Mouse (Mus musculus) forebrain, postnatal 0 days (tissue): ENCODE data around the gene Morn1. TPM values are rescaled to one million over a fixed set of nuclear protein-coding genes. Genes with fewer than 3 reads are reported as not detected.
"Not testable (repeated sequence)": the region's sequence is repeated elsewhere in the genome, so short reads cannot be mapped to it uniquely, and the experiment has no call there.

Experiments
- ATAC-seq: fragments of 200-750 bp; cut with Nextera tagmentation; 2 replicates; pipeline ENCODE4 v1.8.0; 2017; ENCODE audit warnings: mild to moderate bottlenecking, moderate library complexity
- DNase-seq: peaks from one replicate; pipeline ENCODE4 v3.0.0-alpha.2; 2015
- H3K27ac ChIP-seq: fragments of 300-500 bp; sonication (generic); 2 replicates; pipeline ENCODE4 v1.5.1; 2014; ENCODE audit warnings: low read depth, mild to moderate bottlenecking, antibody characterized with exemption, low read length, moderate library complexity, mixed read lengths
- H3K27me3 ChIP-seq: fragments of 300-500 bp; sonication (generic); 2 replicates; pipeline ENCODE4 v1.6.1; 2014; ENCODE audit warnings: mild to moderate bottlenecking, low read length, mixed read lengths; ENCODE audit not compliant: insufficient read depth
- H3K36me3 ChIP-seq: fragments of 300-500 bp; sonication (generic); 2 replicates; pipeline ENCODE4 v1.6.1; 2014; ENCODE audit warnings: mild to moderate bottlenecking, moderate library complexity; ENCODE audit not compliant: insufficient read depth
- H3K4me1 ChIP-seq: fragments of 300-500 bp; sonication (generic); 2 replicates; pipeline ENCODE4 v1.6.1; 2014; ENCODE audit warnings: antibody characterized with exemption; ENCODE audit not compliant: insufficient read depth
- H3K4me2 ChIP-seq: fragments of 300-500 bp; sonication (generic); 2 replicates; pipeline ENCODE4 v1.6.1; 2014; ENCODE audit warnings: low read depth, mild to moderate bottlenecking, moderate library complexity
- H3K4me3 ChIP-seq: fragments of 300-500 bp; sonication (generic); 2 replicates; pipeline ENCODE4 v1.5.1; 2014; ENCODE audit warnings: low read depth, low read length, mixed read lengths
- H3K9ac ChIP-seq: fragments of 300-500 bp; sonication (generic); 2 replicates; pipeline ENCODE4 v1.6.1; 2014; ENCODE audit warnings: mild to moderate bottlenecking
- H3K9me3 ChIP-seq: fragments of 300-500 bp; sonication (generic); 2 replicates; pipeline ENCODE4 v1.6.1; 2016; ENCODE audit warnings: low read length
- CTCF ChIP-seq: sonication (generic); IDR thresholded peaks from 2 replicates; pipeline ENCODE4 v1.5.1; 2016; ENCODE audit warnings: antibody characterized with exemption, control low read depth, low read depth
- WGBS: fragments of 180-500 bp; shearing (Covaris S2); extraction: QIAGEN DNeasy Blood & Tissue Kit; methylation state at CpG from one replicate; pipeline ENCODE4 v1.1.7; 2014; 5-methylcytosine and 5-hydroxymethylcytosine counted together
- polyA plus RNA-seq: library from polyadenylated mRNA; unstranded; fragments of >200 nt; fragmentation: Nextera tagmentation; extraction: Ambion mirVana; gene quantifications from 2 replicates; pipeline ENCODE4 v1.2.1, GENCODE M21; 2015
- total RNA-seq: library from RNA; depleted of rRNA; stranded (reverse); fragments of >200 nt; gene quantifications from 2 replicates; pipeline ENCODE4 v1.2.3, GENCODE M21; 2014

Gene Morn1
- total and polyA plus RNA-seq, 2 experiments from 2014 or later, result 7.4 to 9.7 TPM

- Histone ChIP-seq H3K9me3 (no peaks in the 10 kb centered on the region), H3K4me3 (no peak overlapping the region), H3K4me2 (no peak overlapping the region), H3K9ac (no peak overlapping the region), H3K27ac (no peak overlapping the region), H3K4me1 (peaks cover 12% of the 10 kb centered on the region), H3K36me3 (peaks cover 45% of the 10 kb centered on the region), H3K27me3 (no peaks in the 10 kb centered on the region)
- ATAC-seq, result no peak
- WGBS, result 94% methylated on average over 20 of the region's 20 CpGs
- no peak for TF ChIP-seq CTCF
- no peak for DNase-seq
These were observed 17.9 kb upstream of the Morn1 start for GRCm38 (mm10) chr4:155068357-155068972.

DNA sequence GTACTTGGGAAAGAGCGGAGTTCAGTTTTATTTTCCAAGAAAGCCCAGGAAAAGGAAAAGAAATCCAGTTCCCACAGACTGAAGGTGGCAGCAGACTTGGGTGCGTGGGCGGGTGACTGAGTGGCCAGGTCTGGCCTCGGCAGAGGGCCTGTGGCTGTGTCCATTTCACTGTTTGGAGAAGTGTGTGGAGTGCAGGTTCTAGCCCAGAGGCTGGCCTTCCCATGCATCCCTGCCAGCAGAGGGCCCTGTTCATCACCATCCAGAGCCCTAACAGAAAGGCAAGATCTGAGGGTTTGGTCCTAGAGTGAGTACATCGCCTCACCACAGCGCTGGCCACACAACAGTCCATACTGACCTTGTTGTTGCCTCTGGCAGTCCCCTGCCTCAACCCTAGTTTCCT is 17.2 kb upstream of the Morn1 start:
- no peak overlapping the region for H3K4me2 ChIP-seq
- no peak for DNase-seq
- no peak for ATAC-seq
- no peak overlapping the region for H3K27ac ChIP-seq
- peaks cover 12% of the 10 kb centered on the region for H3K4me1 ChIP-seq
- H3K4me3 ChIP-seq, result no peak overlapping the region
- no peaks in the 10 kb centered on the region for H3K9me3 ChIP-seq
- peaks cover 52% of the 10 kb centered on the region for H3K36me3 ChIP-seq
- H3K27me3 ChIP-seq, result no peaks in the 10 kb centered on the region
- H3K9ac ChIP-seq, result no peak overlapping the region
- WGBS, result 81% methylated on average over 6 of the region's 6 CpGs
- TF ChIP-seq CTCF, result peak; percentile 52

- 94% methylated on average over 13 of the region's 13 CpGs for WGBS
- Histone ChIP-seq H3K4me1 (peaks cover 12% of the 10 kb centered on the region), H3K27me3 (no peaks in the 10 kb centered on the region), H3K4me2 (no peak overlapping the region), H3K9ac (no peak overlapping the region), H3K9me3 (no peaks in the 10 kb centered on the region), H3K4me3 (no peak overlapping the region), H3K36me3 (peaks cover 57% of the 10 kb centered on the region), H3K27ac (no peak overlapping the region)
- no peak for TF ChIP-seq CTCF
- DNase-seq (no peak), ATAC-seq (no peak)
These were observed 16.2 kb upstream of the Morn1 start for GRCm38 (mm10) chr4:155070199-155070598.

DNA sequence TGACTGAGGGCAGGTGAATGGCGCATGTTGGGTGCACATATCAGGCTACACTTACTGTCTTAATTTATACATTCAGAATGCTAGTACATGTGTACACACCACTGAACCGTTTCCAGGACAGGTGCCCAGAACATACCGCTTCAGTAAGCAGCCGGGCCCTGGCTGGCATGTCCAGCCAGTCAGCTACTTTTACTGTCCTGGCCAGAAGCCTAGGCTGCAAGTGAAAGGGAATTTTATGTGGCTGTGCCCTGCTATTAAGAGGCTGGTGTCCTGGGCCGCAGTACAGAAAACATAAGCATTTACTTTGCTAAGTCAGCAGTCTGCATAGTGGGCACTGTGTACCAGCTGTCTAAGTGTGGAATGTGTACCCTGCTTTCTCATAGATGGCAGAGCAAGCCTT is 15.5 kb upstream of the Morn1 start:
- no peak overlapping the region for H3K27ac ChIP-seq
- H3K9ac ChIP-seq, result no peak overlapping the region
- TF ChIP-seq CTCF, result no peak
- ATAC-seq, result no peak
- 90% methylated on average over 5 of the region's 5 CpGs for WGBS
- peaks cover 64% of the 10 kb centered on the region for H3K36me3 ChIP-seq
- no peak for DNase-seq
- no peak overlapping the region for H3K4me3 ChIP-seq
- H3K27me3 ChIP-seq, result no peaks in the 10 kb centered on the region
- H3K4me2 ChIP-seq, result no peak overlapping the region
- H3K9me3 ChIP-seq, result no peaks in the 10 kb centered on the region
- H3K4me1 ChIP-seq, result peaks cover 12% of the 10 kb centered on the region

- H3K4me3 ChIP-seq, result no peak overlapping the region
- ATAC-seq (no peak), DNase-seq (no peak)
- no peaks in the 10 kb centered on the region for H3K9me3 ChIP-seq
- peaks cover 78% of the 10 kb centered on the region for H3K36me3 ChIP-seq
- H3K27me3 ChIP-seq, result no peaks in the 10 kb centered on the region
- H3K27ac ChIP-seq, result no peak overlapping the region
- H3K4me1 ChIP-seq, result no peaks in the 10 kb centered on the region
- H3K9ac ChIP-seq, result no peak overlapping the region
- WGBS, result 81% methylated on average over 9 of the region's 9 CpGs
- no peak for TF ChIP-seq CTCF
- H3K4me2 ChIP-seq, result no peak overlapping the region
These were observed 12.0 kb upstream of the Morn1 start for GRCm38 (mm10) chr4:155074418-155074817.

DNA sequence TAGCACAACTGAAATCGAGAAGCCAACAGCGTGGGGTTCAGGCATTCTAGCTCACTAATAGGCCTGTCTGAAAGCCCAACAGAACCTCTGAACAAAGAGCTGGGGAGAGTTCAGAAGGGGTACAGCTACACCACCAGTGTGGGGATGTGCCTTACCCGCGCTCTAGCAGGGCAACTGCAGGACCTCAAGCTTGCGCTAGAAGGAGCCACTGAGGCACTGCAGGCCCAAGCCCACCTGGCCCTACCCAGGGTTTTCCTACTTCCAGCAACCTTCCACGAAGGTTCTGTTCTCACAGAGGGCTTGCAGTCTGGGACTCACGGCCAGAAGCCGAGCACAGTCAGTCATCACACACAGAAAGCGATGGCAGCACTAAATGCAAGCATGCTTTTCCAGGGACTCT is 11.2 kb upstream of the Morn1 start:
- 87% methylated on average over 9 of the region's 9 CpGs for WGBS
- Histone ChIP-seq H3K9ac (no peak overlapping the region), H3K9me3 (no peaks in the 10 kb centered on the region), H3K4me3 (no peak overlapping the region), H3K36me3 (peaks cover 78% of the 10 kb centered on the region), H3K4me2 (no peak overlapping the region), H3K27ac (no peak overlapping the region), H3K27me3 (no peaks in the 10 kb centered on the region), H3K4me1 (no peaks in the 10 kb centered on the region)
- DNase-seq (no peak), ATAC-seq (no peak; the same call in 1 of the 2 replicates)
- TF ChIP-seq CTCF, result 0 out of 2 replicates have a peak, but pooled peaks have one; percentile 7

- 90% methylated on average over 2 of the region's 2 CpGs for WGBS
- no peak overlapping the region for H3K9ac ChIP-seq
- H3K27me3 ChIP-seq, result no peaks in the 10 kb centered on the region
- H3K9me3 ChIP-seq, result no peaks in the 10 kb centered on the region
- no peak for TF ChIP-seq CTCF
- peaks cover 78% of the 10 kb centered on the region for H3K36me3 ChIP-seq
- H3K27ac ChIP-seq, result no peak overlapping the region
- H3K4me2 ChIP-seq, result no peak overlapping the region
- H3K4me3 ChIP-seq, result no peak overlapping the region
- no peak for ATAC-seq
- H3K4me1 ChIP-seq, result no peaks in the 10 kb centered on the region
- DNase-seq, result no peak
These were observed 10.6 kb upstream of the Morn1 start for GRCm38 (mm10) chr4:155075813-155076212.

DNA sequence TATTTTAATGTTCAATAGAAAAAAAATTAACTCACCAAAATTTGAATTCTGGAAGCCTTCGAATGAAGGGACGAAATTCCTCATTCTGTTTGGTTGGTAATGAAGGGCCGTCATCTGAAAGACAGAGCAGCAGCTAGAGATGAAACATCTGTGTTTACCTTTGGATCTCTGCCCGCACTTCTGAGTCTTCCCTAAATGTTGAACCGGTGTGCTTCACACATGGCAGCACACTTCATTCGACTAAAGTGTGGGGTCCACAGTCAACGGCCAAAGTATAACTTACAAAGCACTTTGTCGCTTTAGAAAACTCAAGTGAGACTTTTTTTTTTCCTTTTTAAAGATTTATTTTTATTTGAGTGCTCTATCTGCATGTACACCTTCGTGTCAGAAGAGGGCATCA is 9.7 kb upstream of the Morn1 start:
- no peak for ATAC-seq
- no peaks in the 10 kb centered on the region for H3K27me3 ChIP-seq

GRCm38 (mm10) chr4:155078808-155079207 is 7.6 kb upstream of the Morn1 start:
- WGBS, result 89% methylated on average over 10 of the region's 10 CpGs
- ATAC-seq, H3K4me1 ChIP-seq, H3K4me3 ChIP-seq, H3K9ac ChIP-seq, H3K27me3 ChIP-seq, DNase-seq, H3K9me3 ChIP-seq, H3K4me2 ChIP-seq, H3K27ac ChIP-seq: not testable (repeated sequence)
- peaks cover 64% of the 10 kb centered on the region for H3K36me3 ChIP-seq

More for the DNA sequence above, 9.7 kb upstream of the Morn1 start:
- WGBS, result 75% methylated on average over 9 of the region's 9 CpGs
- Histone ChIP-seq H3K27ac (no peak overlapping the region), H3K4me3 (no peak overlapping the region), H3K4me1 (no peaks in the 10 kb centered on the region), H3K9ac (no peak overlapping the region), H3K36me3 (peaks cover 75% of the 10 kb centered on the region), H3K4me2 (no peak overlapping the region), H3K9me3 (no peaks in the 10 kb centered on the region)
- DNase-seq, result no peak
- no peak for TF ChIP-seq CTCF
